ENCODE assay signal across 22 mouse cellular contexts in genomic region chr3:37231153-37231552, GRCm38 (mm10). TPM values are rescaled to one million over a fixed set of nuclear protein-coding genes. Genes with fewer than 3 reads are reported as not detected.
"Had no signal": no experiment of that assay in that cellular context is flagged by ENCODE, and none has a peak within 500 bp of the region (broad histone marks: within the 10 kb centered on the region; RNA-seq: fewer than 3 reads in every experiment).

No protein-coding gene starts in this region.

- H3K9me3 ChIP-seq: midbrain, embryonic 13.5 days; neural tube, embryonic 13.5 days; neural tube, embryonic 15.5 days; stomach, embryonic 15.5 days had no signal

- H3K4me2 ChIP-seq: lung, embryonic 14.5 days; midbrain, embryonic 11.5 days; midbrain, embryonic 13.5 days; neural tube, embryonic 13.5 days; neural tube, embryonic 15.5 days; stomach, embryonic 15.5 days had no signal

- H3K27me3 ChIP-seq: midbrain, embryonic 13.5 days; neural tube, embryonic 13.5 days; neural tube, embryonic 15.5 days; stomach, embryonic 15.5 days had no signal

- H3K4me1 ChIP-seq: neural tube, embryonic 15.5 days; stomach, embryonic 15.5 days had no signal

- DNase-seq: lung, adult 18-20 months; lung, embryonic 14.5 days; lung, postnatal 10 days; lung, postnatal 4 days; right cerebral cortex, postnatal 14 days; thymus, adult 2 months; thymus, postnatal 25 days; thymus, postnatal 4 days had no signal

- ATAC-seq: midbrain, embryonic 13.5 days had no signal

- H3K27ac ChIP-seq: midbrain, embryonic 13.5 days; neural tube, embryonic 13.5 days; neural tube, embryonic 15.5 days; stomach, embryonic 15.5 days; stomach, postnatal 0 days had no signal

- H3K4me3 ChIP-seq: midbrain, embryonic 13.5 days; myocyte; neural tube, embryonic 13.5 days; neural tube, embryonic 15.5 days; stomach, embryonic 15.5 days had no signal

- H3K9ac ChIP-seq: lung, embryonic 14.5 days; midbrain, embryonic 13.5 days; neural tube, embryonic 13.5 days; neural tube, embryonic 15.5 days; stomach, embryonic 15.5 days had no signal

- H3K36me3 ChIP-seq: midbrain, embryonic 13.5 days; neural tube, embryonic 13.5 days; neural tube, embryonic 15.5 days; stomach, embryonic 15.5 days had no signal

RNA-seq across cellular contexts. Expression of gene Il21, which starts 1.3 kb away (rescaled TPM):
- total RNA-seq: megakaryocyte, adult 5-6 weeks; megakaryocyte-erythroid progenitor cell, adult 5-6 weeks had no signal
- polyA plus RNA-seq: liver, embryonic 16.5 days; lung, embryonic 14.5 days; lung, embryonic 16.5 days; midbrain, embryonic 11.5 days; myocyte; neural tube, embryonic 11.5 days; neural tube, embryonic 13.5 days; neural tube, embryonic 15.5 days; spleen, adult 2 months; stomach, embryonic 15.5 days; stomach, postnatal 0 days; urinary bladder, adult 2 months had no signal
